Mouse (Mus musculus) ES-Bruce4 (cell line): ENCODE measurements around the gene Trank1.

Experiments used
- CTCF ChIP-seq: IDR thresholded peaks from one replicate; pipeline ENCODE4 v1.8.1; 2011; ENCODE audit warnings: low read depth, low read length
- POLR2A ChIP-seq: IDR thresholded peaks from one replicate; pipeline ENCODE4 v1.8.1; 2011; ENCODE audit warnings: low read length; ENCODE audit not compliant: insufficient read depth

DNA sequence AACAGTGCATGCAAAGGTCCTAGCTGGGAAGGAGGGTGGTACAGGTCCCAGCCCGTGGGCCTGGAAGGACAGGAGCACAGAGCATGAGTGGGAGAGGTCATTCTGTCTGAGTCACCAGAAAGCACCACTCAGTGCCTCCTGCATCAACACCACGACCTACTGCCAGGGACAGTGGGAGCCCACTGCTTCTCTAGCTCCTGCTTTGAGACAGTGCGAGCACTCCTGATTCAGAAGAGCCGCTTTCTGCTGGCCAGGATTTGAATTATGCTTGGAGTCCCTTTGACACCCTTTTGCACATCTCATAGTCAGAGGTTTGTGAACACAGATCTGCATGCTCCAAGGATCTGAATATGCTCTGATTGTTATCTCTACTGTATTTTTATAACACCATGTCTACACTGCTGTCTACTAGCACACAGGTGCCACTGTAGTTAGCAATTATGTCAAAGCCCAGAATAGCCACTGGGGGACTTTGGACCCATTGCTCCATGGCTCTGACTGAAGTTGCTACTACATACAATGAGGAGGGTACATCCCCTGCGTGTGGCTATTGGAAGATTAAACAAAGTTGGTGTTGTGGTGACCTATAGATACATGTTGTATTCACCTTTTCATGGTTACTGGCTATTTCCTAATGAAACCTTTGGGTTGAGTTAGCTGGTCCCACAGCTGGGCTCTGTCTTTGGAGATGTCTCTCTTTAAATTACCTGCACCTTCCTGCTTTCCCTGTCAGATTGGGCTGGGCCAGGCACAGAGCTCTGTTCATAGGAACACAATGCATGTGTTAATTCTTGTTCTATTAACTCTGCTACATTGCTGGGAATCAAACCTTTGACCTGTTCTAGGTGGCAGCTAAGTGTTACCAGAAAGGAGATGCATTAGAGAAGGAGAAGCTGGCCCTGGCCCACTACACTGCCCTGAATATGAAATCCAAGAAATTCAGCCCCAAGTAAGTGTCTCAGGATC is 74.3 kb downstream of the Trank1 start:
- no peak for TF ChIP-seq POLR2A
- no peak for TF ChIP-seq CTCF
